Mouse (Mus musculus): ENCODE data around the gene Cdk8. TPM values are rescaled to one million over a fixed set of nuclear protein-coding genes. Genes with fewer than 3 reads are reported as not detected.

Gene Cdk8
- total and polyA plus RNA-seq, 3 experiments, result 15.0 to 15.6 (median 15.5) TPM

DNA sequence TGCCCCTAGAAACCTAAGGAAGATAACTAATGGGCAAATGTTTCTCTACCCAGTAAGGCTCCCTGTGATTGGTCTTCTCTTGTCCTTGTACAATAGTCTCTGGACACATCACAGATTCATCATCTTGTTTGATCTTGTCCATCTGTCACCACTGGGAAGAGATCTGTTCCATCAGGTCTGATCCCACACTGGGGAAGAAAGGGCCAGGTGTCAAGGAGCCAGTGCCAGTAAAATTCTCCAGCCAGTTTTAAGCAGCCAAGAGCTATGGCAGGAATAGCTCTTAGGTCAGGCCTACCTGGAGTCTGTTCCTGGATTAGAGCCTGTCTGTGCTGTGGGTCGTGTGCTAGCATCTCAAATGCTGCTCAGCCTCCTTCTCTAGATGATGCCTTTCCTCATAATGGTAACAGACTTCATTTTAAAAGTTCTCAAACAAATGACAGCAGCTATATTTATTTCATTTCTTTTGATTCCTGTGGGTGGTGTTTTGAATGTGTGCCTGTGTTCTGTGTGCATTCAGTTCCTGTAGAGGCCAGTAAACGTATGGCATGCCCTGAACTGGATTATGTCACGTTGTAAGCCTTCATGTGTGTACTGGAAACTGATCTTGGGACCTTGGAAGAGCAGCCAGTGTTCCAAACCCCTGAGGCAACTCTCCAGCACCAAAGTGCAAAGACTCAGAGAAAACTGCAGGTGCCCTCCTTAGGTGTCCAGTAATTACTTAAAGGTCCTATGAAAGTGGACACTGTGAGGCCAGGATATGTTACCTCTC, 40.3 kb upstream of the Cdk8 start:
- no peaks in the 10 kb centered on the region for H3K4me1 ChIP-seq (ENCODE audit: control insufficient read depth, insufficient read depth, low read length)
- H3K4me3 ChIP-seq, result no peak overlapping the region
- TF ChIP-seq POLR2A (IDR thresholded peaks at IDR 0.05; ENCODE audit: insufficient read depth, low read depth, low read length) (no peak), CTCF (IDR thresholded peaks at IDR 0.05) (no peak), EP300 (IDR thresholded peaks at IDR 0.05; ENCODE audit: insufficient read depth, low read depth, low read length) (no peak)
- H3K79me2 ChIP-seq (replicated peaks; ENCODE audit: control insufficient read depth, insufficient read depth, low read length), result no peaks in the 10 kb centered on the region
- 42% methylated on average over 3 of the region's 3 CpGs for WGBS
- H3K9ac ChIP-seq (ENCODE audit: low read depth, low read length), result no peak overlapping the region
- intact Hi-C loops (cut with DNase I), result no loop called here
- H3K36me3 ChIP-seq (ENCODE audit: control insufficient read depth, insufficient read depth, low read length), result no peaks in the 10 kb centered on the region
- H3K27ac ChIP-seq, result no peak overlapping the region
- H3K27me3 ChIP-seq (ENCODE audit: control insufficient read depth, insufficient read depth, low read length), result no peaks in the 10 kb centered on the region
- DNase-seq, result no peak

GRCm38 (mm10) chr5:146193360-146193759, 37.7 kb upstream of the Cdk8 start:
- no peak for DNase-seq
- intact Hi-C loops (cut with DNase I), result no loop called here
- 81% methylated on average over 8 of the region's 8 CpGs for WGBS

GRCm38 (mm10) chr5:146199073-146199472, 32.0 kb upstream of the Cdk8 start:
- Histone ChIP-seq H3K4me3 (no peak overlapping the region), H3K27ac (no peak overlapping the region), H3K9ac (ENCODE audit: low read depth, low read length) (no peak overlapping the region), H3K27me3 (ENCODE audit: control insufficient read depth, insufficient read depth, low read length) (no peaks in the 10 kb centered on the region), H3K36me3 (ENCODE audit: control insufficient read depth, insufficient read depth, low read length) (no peaks in the 10 kb centered on the region), H3K79me2 (replicated peaks; ENCODE audit: control insufficient read depth, insufficient read depth, low read length) (no peaks in the 10 kb centered on the region), H3K4me1 (ENCODE audit: control insufficient read depth, insufficient read depth, low read length) (no peaks in the 10 kb centered on the region)
- intact Hi-C loops (cut with DNase I), result no loop called here
- no peak for TF ChIP-seq POLR2A (IDR thresholded peaks at IDR 0.05; ENCODE audit: insufficient read depth, low read depth, low read length)
- TF ChIP-seq CTCF (IDR thresholded peaks at IDR 0.05), result no peak
- TF ChIP-seq EP300 (IDR thresholded peaks at IDR 0.05; ENCODE audit: insufficient read depth, low read depth, low read length), result no peak
- DNase-seq, result no peak

More at GRCm38 (mm10) chr5:146193360-146193759, 37.7 kb upstream of the Cdk8 start:
- H3K27me3 ChIP-seq (ENCODE audit: control insufficient read depth, insufficient read depth, low read length), result no peaks in the 10 kb centered on the region
- no peaks in the 10 kb centered on the region for H3K36me3 ChIP-seq (ENCODE audit: control insufficient read depth, insufficient read depth, low read length)
- H3K9ac ChIP-seq (ENCODE audit: low read depth, low read length), result no peak overlapping the region
- H3K79me2 ChIP-seq (replicated peaks; ENCODE audit: control insufficient read depth, insufficient read depth, low read length), result no peaks in the 10 kb centered on the region
- no peak overlapping the region for H3K27ac ChIP-seq
- TF ChIP-seq CTCF (IDR thresholded peaks at IDR 0.05) (no peak), EP300 (IDR thresholded peaks at IDR 0.05; ENCODE audit: insufficient read depth, low read depth, low read length) (no peak), POLR2A (IDR thresholded peaks at IDR 0.05; ENCODE audit: insufficient read depth, low read depth, low read length) (no peak)
- no peaks in the 10 kb centered on the region for H3K4me1 ChIP-seq (ENCODE audit: control insufficient read depth, insufficient read depth, low read length)
- H3K4me3 ChIP-seq, result no peak overlapping the region

DNA sequence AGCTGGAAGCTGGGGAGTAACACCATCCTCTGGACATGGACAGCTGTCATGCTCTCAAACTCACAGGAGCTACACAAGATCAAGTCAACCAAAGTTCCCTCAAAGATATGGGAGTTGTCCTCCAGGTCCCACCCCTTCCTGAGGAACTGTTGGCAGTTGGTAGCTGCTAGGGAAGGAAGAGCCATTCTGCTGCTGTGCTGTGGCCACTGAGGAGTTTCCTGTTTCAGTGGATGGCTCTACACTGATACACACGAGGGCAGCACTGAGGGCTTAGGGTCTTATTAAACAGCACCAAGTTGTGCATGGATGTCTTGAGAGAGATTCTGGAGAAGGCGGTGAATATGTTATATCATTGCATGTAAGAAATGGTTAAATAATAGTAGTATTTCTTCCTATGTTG, 31.5 kb upstream of the Cdk8 start:
- Histone ChIP-seq H3K9ac (ENCODE audit: low read depth, low read length) (no peak overlapping the region), H3K36me3 (ENCODE audit: control insufficient read depth, insufficient read depth, low read length) (no peaks in the 10 kb centered on the region), H3K27ac (no peak overlapping the region), H3K79me2 (replicated peaks; ENCODE audit: control insufficient read depth, insufficient read depth, low read length) (no peaks in the 10 kb centered on the region), H3K27me3 (ENCODE audit: control insufficient read depth, insufficient read depth, low read length) (no peaks in the 10 kb centered on the region), H3K4me1 (ENCODE audit: control insufficient read depth, insufficient read depth, low read length) (no peaks in the 10 kb centered on the region), H3K4me3 (no peak overlapping the region)
- 61% methylated on average over 2 of the region's 2 CpGs for WGBS
- intact Hi-C loops (cut with DNase I), result no loop called here
- DNase-seq, result no peak
- TF ChIP-seq POLR2A (IDR thresholded peaks at IDR 0.05; ENCODE audit: insufficient read depth, low read depth, low read length) (no peak), CTCF (IDR thresholded peaks at IDR 0.05) (0 out of 2 replicates have a peak, but pooled peaks have one; percentile 11), EP300 (IDR thresholded peaks at IDR 0.05; ENCODE audit: insufficient read depth, low read depth, low read length) (no peak)

GRCm38 (mm10) chr5:146200580-146200979, 30.4 kb upstream of the Cdk8 start:
- no peak overlapping the region for H3K9ac ChIP-seq (ENCODE audit: low read depth, low read length)
- no peak overlapping the region for H3K27ac ChIP-seq
- no peaks in the 10 kb centered on the region for H3K4me1 ChIP-seq (ENCODE audit: control insufficient read depth, insufficient read depth, low read length)
- H3K79me2 ChIP-seq (replicated peaks; ENCODE audit: control insufficient read depth, insufficient read depth, low read length), result no peaks in the 10 kb centered on the region
- WGBS, result 98% methylated on average over 6 of the region's 6 CpGs
- DNase-seq, result no peak
- intact Hi-C loops (cut with DNase I), result no loop called here
- TF ChIP-seq CTCF (IDR thresholded peaks at IDR 0.05), result peak; percentile 43
- no peak for TF ChIP-seq POLR2A (IDR thresholded peaks at IDR 0.05; ENCODE audit: insufficient read depth, low read depth, low read length)
- TF ChIP-seq EP300 (IDR thresholded peaks at IDR 0.05; ENCODE audit: insufficient read depth, low read depth, low read length), result no peak
- H3K27me3 ChIP-seq (ENCODE audit: control insufficient read depth, insufficient read depth, low read length), result no peaks in the 10 kb centered on the region
- H3K4me3 ChIP-seq, result no peak overlapping the region
- H3K36me3 ChIP-seq (ENCODE audit: control insufficient read depth, insufficient read depth, low read length), result no peaks in the 10 kb centered on the region

- Histone ChIP-seq H3K27ac (no peak overlapping the region), H3K9ac (ENCODE audit: low read depth, low read length) (no peak overlapping the region), H3K4me1 (ENCODE audit: control insufficient read depth, insufficient read depth, low read length) (no peaks in the 10 kb centered on the region), H3K27me3 (ENCODE audit: control insufficient read depth, insufficient read depth, low read length) (no peaks in the 10 kb centered on the region), H3K4me3 (no peak overlapping the region), H3K36me3 (ENCODE audit: control insufficient read depth, insufficient read depth, low read length) (no peaks in the 10 kb centered on the region), H3K79me2 (replicated peaks; ENCODE audit: control insufficient read depth, insufficient read depth, low read length) (no peaks in the 10 kb centered on the region; the same call in 1 of the 2 replicates)
- TF ChIP-seq POLR2A (IDR thresholded peaks at IDR 0.05; ENCODE audit: insufficient read depth, low read depth, low read length) (no peak), CTCF (IDR thresholded peaks at IDR 0.05) (no peak), EP300 (IDR thresholded peaks at IDR 0.05; ENCODE audit: insufficient read depth, low read depth, low read length) (no peak)
- no peak for DNase-seq
- intact Hi-C loops (cut with DNase I), result no loop called here
- WGBS, result 60% methylated on average over 2 of the region's 2 CpGs
These were observed 27.1 kb upstream of the Cdk8 start for GRCm38 (mm10) chr5:146203921-146204320.
